Mouse (Mus musculus) forebrain, embryonic 14.5 days (tissue): ENCODE measurements at regions not wholly inside any gene's neighbourhood (a gene's known extent, or its start where the extent isn't known, plus 50 kb on each side); places are given as distances from the start of the nearest gene placed in this dataset.
A peak's percentile ranks its signal among the peaks of the same experiment; 100 is the strongest.

ENCODE experiments used
- ATAC-seq: fragments of 200-750 bp; cut with Nextera tagmentation; 2 replicates; pipeline ENCODE4 v1.8.0; 2017; ENCODE audit warnings: mild to moderate bottlenecking, moderate library complexity
- DNase-seq: peaks from one replicate; pipeline ENCODE4 v3.0.0-alpha.2; 2015; ENCODE audit warnings: low spot score
- H3K27ac ChIP-seq: fragments of 300-500 bp; sonication (generic); 2 replicates; pipeline ENCODE4 v1.5.1; 2014; ENCODE audit warnings: low read depth, mild to moderate bottlenecking, control low read depth, low read length, moderate library complexity
- H3K27me3 ChIP-seq: fragments of 300-500 bp; sonication (generic); replicated peaks from 2 replicates; pipeline ENCODE4 v1.6.1; 2014; ENCODE audit warnings: low read length, control low read depth, mixed read lengths; ENCODE audit not compliant: control insufficient read depth, insufficient read depth
- H3K36me3 ChIP-seq: fragments of 300-500 bp; sonication (generic); 2 replicates; pipeline ENCODE4 v1.6.1; 2014; ENCODE audit warnings: low read length, control low read depth; ENCODE audit not compliant: control insufficient read depth, insufficient read depth
- H3K4me1 ChIP-seq: fragments of 300-500 bp; sonication (generic); 2 replicates; pipeline ENCODE4 v1.6.1; 2014; ENCODE audit warnings: antibody characterized with exemption, low read length, control low read depth; ENCODE audit not compliant: control insufficient read depth, insufficient read depth
- H3K4me2 ChIP-seq: fragments of 300-500 bp; sonication (generic); 2 replicates; pipeline ENCODE4 v1.6.1; 2014; ENCODE audit warnings: mild to moderate bottlenecking, control low read depth, low read length
- H3K4me3 ChIP-seq: fragments of 300-500 bp; sonication (generic); 2 replicates; pipeline ENCODE4 v1.5.1; 2014; ENCODE audit warnings: low read depth, low read length, control low read depth
- H3K9ac ChIP-seq: fragments of 300-500 bp; sonication (generic); 2 replicates; pipeline ENCODE4 v1.6.1; 2014; ENCODE audit warnings: mild to moderate bottlenecking, low read length, control low read depth, moderate library complexity
- H3K9me3 ChIP-seq: fragments of 300-500 bp; sonication (generic); replicated peaks from 2 replicates; pipeline ENCODE4 v1.6.1; 2016; ENCODE audit warnings: low read length, control low read depth, mixed read lengths; ENCODE audit not compliant: control insufficient read depth
- WGBS: fragments of 180-500 bp; shearing (Covaris S2); extraction: QIAGEN DNeasy Blood & Tissue Kit; methylation state at CpG from one replicate; pipeline ENCODE4 v1.1.7; 2014; 5-methylcytosine and 5-hydroxymethylcytosine counted together

- no peak for ATAC-seq
- Histone ChIP-seq H3K4me2 (no peak overlapping the region), H3K27me3 (no peaks in the 10 kb centered on the region), H3K36me3 (no peaks in the 10 kb centered on the region), H3K4me3 (no peak overlapping the region), H3K27ac (no peak overlapping the region), H3K9ac (no peak overlapping the region), H3K9me3 (no peaks in the 10 kb centered on the region), H3K4me1 (no peaks in the 10 kb centered on the region)
- WGBS: 84% methylated on average over 4 of the region's 4 CpGs
- DNase-seq: no peak
Measured at GRCm38 (mm10) chr16:75487915-75488314, 97.9 kb downstream of the Lipi start.

- peak; percentile 26 for DNase-seq
- ATAC-seq: no peak
Measured at GRCm38 (mm10) chr16:75483878-75484277, 102.0 kb downstream of the Lipi start.

GRCm38 (mm10) chr16:75465420-75465975 lies 120.4 kb downstream of the Lipi start:
- DNase-seq: no peak
- Histone ChIP-seq H3K27ac (no peak overlapping the region), H3K36me3 (no peaks in the 10 kb centered on the region), H3K4me3 (no peak overlapping the region), H3K4me2 (no peak overlapping the region), H3K9ac (no peak overlapping the region), H3K27me3 (no peaks in the 10 kb centered on the region), H3K4me1 (no peaks in the 10 kb centered on the region), H3K9me3 (no peaks in the 10 kb centered on the region)
- ATAC-seq: no peak
- 87% methylated on average over 6 of the region's 6 CpGs for WGBS

More at GRCm38 (mm10) chr16:75483878-75484277, 102.0 kb downstream of the Lipi start:
- no peak overlapping the region for H3K4me3 ChIP-seq
- H3K27ac ChIP-seq: no peak overlapping the region
- no peaks in the 10 kb centered on the region for H3K9me3 ChIP-seq
- 74% methylated on average over 5 of the region's 5 CpGs for WGBS
- no peak overlapping the region for H3K4me2 ChIP-seq
- H3K4me1 ChIP-seq: no peaks in the 10 kb centered on the region
- H3K9ac ChIP-seq: no peak overlapping the region
- no peaks in the 10 kb centered on the region for H3K36me3 ChIP-seq
- no peaks in the 10 kb centered on the region for H3K27me3 ChIP-seq

GRCm38 (mm10) chr16:75462136-75462535 lies 123.7 kb downstream of the Lipi start:
- Histone ChIP-seq H3K4me3 (no peak overlapping the region), H3K9me3 (no peaks in the 10 kb centered on the region), H3K27me3 (no peaks in the 10 kb centered on the region), H3K27ac (no peak overlapping the region), H3K36me3 (no peaks in the 10 kb centered on the region), H3K4me2 (no peak overlapping the region), H3K4me1 (no peaks in the 10 kb centered on the region), H3K9ac (no peak overlapping the region)
- 78% methylated on average over 3 of the region's 3 CpGs for WGBS
- ATAC-seq (no peak), DNase-seq (no peak)

GRCm38 (mm10) chr16:75446901-75447514 lies 138.9 kb downstream of the Lipi start:
- ATAC-seq (peak; percentile 61; the same call in 1 of the 2 replicates), DNase-seq (peak; percentile 52)
- H3K9me3 ChIP-seq: no peaks in the 10 kb centered on the region
- no peaks in the 10 kb centered on the region; the same call in 1 of the 2 replicates for H3K4me1 ChIP-seq
- peak overlapping the region; percentile 51 for H3K4me2 ChIP-seq
- H3K4me3 ChIP-seq: peak overlapping the region; percentile 26
- peak overlapping the region; percentile 41; the same call in 1 of the 2 replicates for H3K9ac ChIP-seq
- H3K27me3 ChIP-seq: no peaks in the 10 kb centered on the region
- no peak overlapping the region for H3K27ac ChIP-seq
- no peaks in the 10 kb centered on the region for H3K36me3 ChIP-seq
- under 1% methylated on average over 14 of the region's 14 CpGs for WGBS

- 94% methylated on average over 3 of the region's 3 CpGs for WGBS
- Histone ChIP-seq H3K27ac (no peak overlapping the region), H3K36me3 (no peaks in the 10 kb centered on the region), H3K27me3 (no peaks in the 10 kb centered on the region), H3K9me3 (no peaks in the 10 kb centered on the region), H3K4me1 (no peaks in the 10 kb centered on the region), H3K4me3 (no peak overlapping the region), H3K9ac (no peak overlapping the region), H3K4me2 (no peak overlapping the region)
- ATAC-seq (no peak), DNase-seq (no peak)
Measured at GRCm38 (mm10) chr16:75439296-75439695, 146.6 kb downstream of the Lipi start.

GRCm38 (mm10) chr16:75433227-75433626 lies 152.6 kb downstream of the Lipi start:
- no peaks in the 10 kb centered on the region for H3K27me3 ChIP-seq
- H3K4me2 ChIP-seq: no peak overlapping the region
- H3K27ac ChIP-seq: no peak overlapping the region
- no peak overlapping the region for H3K9ac ChIP-seq
- no peak for ATAC-seq
- H3K9me3 ChIP-seq: no peaks in the 10 kb centered on the region
- 79% methylated on average over 6 of the region's 6 CpGs for WGBS
- no peak for DNase-seq
- H3K4me3 ChIP-seq: no peak overlapping the region
- H3K4me1 ChIP-seq: no peaks in the 10 kb centered on the region
- no peaks in the 10 kb centered on the region for H3K36me3 ChIP-seq

GRCm38 (mm10) chr16:75384526-75385222 lies 201.2 kb downstream of the Lipi start:
- ATAC-seq: no peak
- H3K27ac ChIP-seq: no peak overlapping the region
- WGBS: 85% methylated on average over 6 of the region's 6 CpGs

GRCm38 (mm10) chr16:75381191-75381590 lies 204.7 kb downstream of the Lipi start:
- H3K36me3 ChIP-seq: no peaks in the 10 kb centered on the region
- H3K27ac ChIP-seq: no peak overlapping the region
- H3K4me2 ChIP-seq: no peak overlapping the region
- DNase-seq (no peak), ATAC-seq (no peak)
- H3K27me3 ChIP-seq: no peaks in the 10 kb centered on the region
- H3K4me3 ChIP-seq: no peak overlapping the region
- 50% methylated on average over 1 of the region's 1 CpGs for WGBS
- H3K9ac ChIP-seq: no peak overlapping the region
- H3K9me3 ChIP-seq: no peaks in the 10 kb centered on the region
- H3K4me1 ChIP-seq: no peaks in the 10 kb centered on the region

More at GRCm38 (mm10) chr16:75384526-75385222, 201.2 kb downstream of the Lipi start:
- Histone ChIP-seq H3K4me2 (no peak overlapping the region), H3K4me1 (no peaks in the 10 kb centered on the region), H3K36me3 (no peaks in the 10 kb centered on the region), H3K4me3 (no peak overlapping the region), H3K9me3 (no peaks in the 10 kb centered on the region), H3K27me3 (no peaks in the 10 kb centered on the region), H3K9ac (no peak overlapping the region)
- DNase-seq: peak; percentile 17
